Mouse (Mus musculus): ENCODE results near the gene Slc7a1. TPM values are rescaled to one million over a fixed set of nuclear protein-coding genes. Genes with fewer than 3 reads are reported as not detected.

Gene Slc7a1
- polyA plus RNA-seq, 1 experiment from 2014 or later: 17.8 TPM

- H3K36me3 ChIP-seq (ENCODE audit: control insufficient read depth, insufficient read depth, low read length): no peaks in the 10 kb centered on the region
- TF ChIP-seq EP300 (optimal IDR thresholded peaks at IDR 0.05) (no peak), CTCF (IDR thresholded peaks at IDR 0.05; ENCODE audit: low read depth) (no peak)
- H3K4me2 ChIP-seq (replicated peaks; ENCODE audit: low read depth): no peak overlapping the region
- H3K4me3 ChIP-seq (ENCODE audit: low read depth, low read length): no peak overlapping the region
- H3K9ac ChIP-seq (ENCODE audit: low read length): no peak overlapping the region
- no peak overlapping the region for H3K27ac ChIP-seq (replicated peaks)
- no peaks in the 10 kb centered on the region for H3K27me3 ChIP-seq (ENCODE audit: control insufficient read depth, insufficient read depth, low read length)
- WGBS: 67% methylated on average over 8 of the region's 8 CpGs
- no peaks in the 10 kb centered on the region for H3K9me3 ChIP-seq (ENCODE audit: control insufficient read depth, low read length)
- no peaks in the 10 kb centered on the region for H3K4me1 ChIP-seq (replicated peaks; ENCODE audit: control insufficient read depth, insufficient read depth)
- DNase-seq (ENCODE audit: low spot score): no peak
- ATAC-seq (ENCODE audit: low FRiP score, low TSS enrichment): no peak
These were observed 45.2 kb downstream of the Slc7a1 start for GRCm38 (mm10) chr5:148354536-148354935.

- Histone ChIP-seq H3K27ac (replicated peaks) (no peak overlapping the region), H3K4me2 (replicated peaks; ENCODE audit: low read depth) (no peak overlapping the region), H3K27me3 (ENCODE audit: control insufficient read depth, insufficient read depth, low read length) (no peaks in the 10 kb centered on the region), H3K4me1 (replicated peaks; ENCODE audit: control insufficient read depth, insufficient read depth) (no peaks in the 10 kb centered on the region), H3K4me3 (ENCODE audit: low read depth, low read length) (no peak overlapping the region), H3K9ac (ENCODE audit: low read length) (no peak overlapping the region), H3K36me3 (ENCODE audit: control insufficient read depth, insufficient read depth, low read length) (no peaks in the 10 kb centered on the region), H3K9me3 (ENCODE audit: control insufficient read depth, low read length) (no peaks in the 10 kb centered on the region)
- DNase-seq (ENCODE audit: low spot score) (no peak), ATAC-seq (ENCODE audit: low FRiP score, low TSS enrichment) (no peak)
- TF ChIP-seq CTCF (IDR thresholded peaks at IDR 0.05; ENCODE audit: low read depth) (no peak), EP300 (optimal IDR thresholded peaks at IDR 0.05) (no peak)
- 58% methylated on average over 16 of the region's 16 CpGs for WGBS
These were observed 46.3 kb downstream of the Slc7a1 start for GRCm38 (mm10) chr5:148353429-148353828.

- ATAC-seq (ENCODE audit: low FRiP score, low TSS enrichment) (no peak), DNase-seq (ENCODE audit: low spot score) (no peak)
- Histone ChIP-seq H3K4me1 (replicated peaks; ENCODE audit: control insufficient read depth, insufficient read depth) (no peaks in the 10 kb centered on the region), H3K4me2 (replicated peaks; ENCODE audit: low read depth) (no peak overlapping the region), H3K27me3 (ENCODE audit: control insufficient read depth, insufficient read depth, low read length) (no peaks in the 10 kb centered on the region), H3K27ac (replicated peaks) (no peak overlapping the region), H3K9ac (ENCODE audit: low read length) (no peak overlapping the region), H3K4me3 (ENCODE audit: low read depth, low read length) (no peak overlapping the region), H3K9me3 (ENCODE audit: control insufficient read depth, low read length) (no peaks in the 10 kb centered on the region), H3K36me3 (ENCODE audit: control insufficient read depth, insufficient read depth, low read length) (no peaks in the 10 kb centered on the region)
- 55% methylated on average over 15 of the region's 15 CpGs for WGBS
- TF ChIP-seq CTCF (IDR thresholded peaks at IDR 0.05; ENCODE audit: low read depth) (peak; percentile 46), EP300 (optimal IDR thresholded peaks at IDR 0.05) (no peak)
These were observed 50.2 kb downstream of the Slc7a1 start for GRCm38 (mm10) chr5:148349327-148350011.

DNA sequence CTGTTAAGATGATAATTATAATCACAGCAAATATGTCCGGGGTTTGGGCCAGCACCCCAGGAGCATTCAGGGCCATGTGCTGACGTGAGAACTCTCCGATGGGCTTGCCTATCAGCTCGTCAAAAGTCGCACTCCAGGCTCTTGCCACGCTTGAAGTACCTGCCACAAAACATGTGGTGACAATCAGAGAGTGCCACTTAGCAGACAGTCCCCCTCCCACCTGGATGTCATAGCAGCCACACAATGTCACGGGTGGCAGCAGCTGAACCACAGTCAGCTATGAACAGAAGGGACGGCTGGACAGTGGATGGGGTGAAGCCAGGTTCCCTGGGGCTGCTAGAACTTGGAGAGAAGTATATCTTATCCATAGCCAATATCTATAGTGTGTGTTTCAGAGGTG lies 51.6 kb downstream of the Slc7a1 start:
- Histone ChIP-seq H3K27me3 (ENCODE audit: control insufficient read depth, insufficient read depth, low read length) (no peaks in the 10 kb centered on the region), H3K27ac (replicated peaks) (no peak overlapping the region), H3K9ac (ENCODE audit: low read length) (no peak overlapping the region), H3K4me3 (ENCODE audit: low read depth, low read length) (no peak overlapping the region), H3K36me3 (ENCODE audit: control insufficient read depth, insufficient read depth, low read length) (no peaks in the 10 kb centered on the region), H3K4me2 (replicated peaks; ENCODE audit: low read depth) (no peak overlapping the region), H3K9me3 (ENCODE audit: control insufficient read depth, low read length) (no peaks in the 10 kb centered on the region), H3K4me1 (replicated peaks; ENCODE audit: control insufficient read depth, insufficient read depth) (no peaks in the 10 kb centered on the region)
- DNase-seq (ENCODE audit: low spot score): no peak
- TF ChIP-seq EP300 (optimal IDR thresholded peaks at IDR 0.05): no peak
- no peak for TF ChIP-seq CTCF (IDR thresholded peaks at IDR 0.05; ENCODE audit: low read depth)
- WGBS: 84% methylated on average over 8 of the region's 8 CpGs
- no peak for ATAC-seq (ENCODE audit: low FRiP score, low TSS enrichment)

- DNase-seq (ENCODE audit: low spot score) (no peak), ATAC-seq (ENCODE audit: low FRiP score, low TSS enrichment) (no peak)
- H3K36me3 ChIP-seq (ENCODE audit: control insufficient read depth, insufficient read depth, low read length): no peaks in the 10 kb centered on the region
- H3K27ac ChIP-seq (replicated peaks): no peak overlapping the region
- H3K9ac ChIP-seq (ENCODE audit: low read length): no peak overlapping the region
- WGBS: 85% methylated on average over 8 of the region's 8 CpGs
- TF ChIP-seq CTCF (IDR thresholded peaks at IDR 0.05; ENCODE audit: low read depth) (peak; percentile 59), EP300 (optimal IDR thresholded peaks at IDR 0.05) (no peak)
- H3K27me3 ChIP-seq (ENCODE audit: control insufficient read depth, insufficient read depth, low read length): no peaks in the 10 kb centered on the region
- H3K4me1 ChIP-seq (replicated peaks; ENCODE audit: control insufficient read depth, insufficient read depth): peaks cover 2% of the 10 kb centered on the region; the same call in 1 of the 2 replicates
- no peaks in the 10 kb centered on the region for H3K9me3 ChIP-seq (ENCODE audit: control insufficient read depth, low read length)
- no peak overlapping the region for H3K4me2 ChIP-seq (replicated peaks; ENCODE audit: low read depth)
- no peak overlapping the region for H3K4me3 ChIP-seq (ENCODE audit: low read depth, low read length)
These were observed 53.2 kb downstream of the Slc7a1 start for GRCm38 (mm10) chr5:148346543-148346942.

- WGBS: 54% methylated on average over 5 of the region's 5 CpGs
- no peak overlapping the region for H3K4me3 ChIP-seq (ENCODE audit: low read depth, low read length)
- no peaks in the 10 kb centered on the region for H3K9me3 ChIP-seq (ENCODE audit: control insufficient read depth, low read length)
- TF ChIP-seq EP300 (optimal IDR thresholded peaks at IDR 0.05) (no peak), CTCF (IDR thresholded peaks at IDR 0.05; ENCODE audit: low read depth) (no peak)
- H3K4me2 ChIP-seq (replicated peaks; ENCODE audit: low read depth): no peak overlapping the region
- peak overlapping the region; percentile 63; the same call in 1 of the 2 replicates for H3K27ac ChIP-seq (replicated peaks)
- no peak for ATAC-seq (ENCODE audit: low FRiP score, low TSS enrichment)
- H3K27me3 ChIP-seq (ENCODE audit: control insufficient read depth, insufficient read depth, low read length): no peaks in the 10 kb centered on the region
- H3K36me3 ChIP-seq (ENCODE audit: control insufficient read depth, insufficient read depth, low read length): no peaks in the 10 kb centered on the region
- H3K9ac ChIP-seq (ENCODE audit: low read length): no peak overlapping the region
- no peak for DNase-seq (ENCODE audit: low spot score)
- peaks cover 2% of the 10 kb centered on the region; the same call in 1 of the 2 replicates for H3K4me1 ChIP-seq (replicated peaks; ENCODE audit: control insufficient read depth, insufficient read depth)
These were observed 55.3 kb downstream of the Slc7a1 start for GRCm38 (mm10) chr5:148344374-148344773.

Measured in stomach, postnatal 0 days (tissue).